Mouse (Mus musculus): ENCODE results near the gene Zfp821.
"Not testable (repeated sequence)": the region's sequence is repeated elsewhere in the genome, so short reads cannot be mapped to it uniquely, and the experiment has no call there.

Gene Zfp821

DNA sequence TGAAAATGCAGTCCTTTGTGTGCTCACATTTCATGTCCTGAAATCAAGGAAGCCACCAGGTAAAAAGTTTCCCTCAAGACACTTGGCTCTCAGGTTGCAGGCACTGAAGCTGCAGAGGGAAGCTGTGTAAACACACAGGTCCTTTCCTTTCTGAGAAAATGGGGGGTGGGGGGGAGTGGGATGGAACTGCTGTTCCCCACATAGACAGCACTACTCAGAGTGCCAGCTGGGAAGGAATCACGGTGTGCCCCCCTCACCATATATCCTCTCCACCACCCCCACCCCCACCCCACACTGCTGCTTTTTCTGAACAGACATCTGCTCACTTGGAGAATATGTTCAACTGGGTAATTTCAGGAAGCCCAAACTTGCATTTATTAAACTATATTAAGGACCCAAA is 7.2 kb downstream of the Zfp821 start:
- in situ Hi-C loops (cut with MboI, MseI): no loop called here

- in situ Hi-C loops (cut with MboI, MseI): no loop called here
Observed at GRCm38 (mm10) chr8:109714961-109715360, 9.6 kb downstream of the Zfp821 start.

- in situ Hi-C loops (cut with MboI, MseI): loop anchor here in 1 of 2 experiments (25.0 kb wide), 1 partner anchor 487 kb away; the partner anchor contains the start of gene Cmtr2
Observed at GRCm38 (mm10) chr8:109725106-109725505, 19.8 kb downstream of the Zfp821 start.

DNA sequence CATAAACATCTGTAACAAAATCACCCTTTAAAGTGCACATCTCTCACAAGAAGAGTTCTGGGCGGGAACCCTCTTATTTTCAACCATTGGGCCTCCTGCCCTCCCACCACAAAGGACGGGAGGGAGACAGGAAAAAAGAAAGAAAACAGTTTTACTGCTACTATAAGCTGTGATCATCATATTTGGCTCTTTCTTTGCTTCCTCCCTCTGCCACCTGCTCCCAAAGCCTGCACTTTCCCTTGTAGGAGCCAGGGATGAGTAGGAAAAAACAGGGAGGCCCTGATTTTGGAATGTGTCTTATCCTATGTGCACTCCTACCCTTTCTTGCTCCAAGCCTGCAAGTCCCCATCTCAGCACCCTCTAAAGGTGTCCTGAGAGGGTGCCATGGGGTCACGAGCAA is 25.7 kb downstream of the Zfp821 start:
- in situ Hi-C loops (cut with MboI, MseI): loop anchor here in 1 of 2 experiments (25.0 kb wide), 1 partner anchor 481 kb away; the partner anchor contains the start of gene Cmtr2

GRCm38 (mm10) chr8:109734018-109734417 is 28.7 kb downstream of the Zfp821 start:
- in situ Hi-C loops (cut with MboI, MseI): loop anchor here in 1 of 2 experiments (25.0 kb wide), 1 partner anchor 478 kb away; the partner anchor contains the start of gene Cmtr2

DNA sequence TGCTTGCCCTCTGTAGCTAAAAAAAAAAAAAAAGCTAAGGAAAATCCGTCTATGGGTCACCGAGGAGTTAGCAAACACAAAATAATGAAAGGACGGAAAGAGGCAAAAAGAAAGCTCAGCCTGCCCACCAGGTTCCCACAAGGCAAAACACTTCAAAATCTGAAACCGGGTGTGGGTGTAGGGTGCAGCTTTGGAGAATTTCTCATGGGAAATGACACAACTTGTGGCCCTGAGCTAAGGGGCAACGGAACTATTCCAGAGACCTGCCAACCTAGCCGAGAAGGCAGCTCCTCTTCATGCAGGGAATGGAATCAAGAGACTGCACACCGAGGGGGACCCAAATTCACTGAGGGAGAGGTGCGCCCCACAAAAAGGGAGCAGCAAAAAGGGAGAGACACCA is 31.5 kb downstream of the Zfp821 start:
- in situ Hi-C loops (cut with MboI, MseI): loop anchor here in 1 of 2 experiments (5.0 to 25.0 kb wide), 2 partner anchors 40 to 475 kb away; partner anchors contain the start of genes Ap1g1 and Cmtr2

- in situ Hi-C loops (cut with MboI, MseI): loop anchor here in 1 of 2 experiments (5.0 to 25.0 kb wide), 2 partner anchors 40 to 475 kb away; partner anchors contain the start of genes Ap1g1 and Cmtr2
Observed at GRCm38 (mm10) chr8:109737237-109738048, 32.1 kb downstream of the Zfp821 start, which contains the start of gene Atxn1l. Gene Atxn1l (minus strand): TSS chr8:109737739.

DNA sequence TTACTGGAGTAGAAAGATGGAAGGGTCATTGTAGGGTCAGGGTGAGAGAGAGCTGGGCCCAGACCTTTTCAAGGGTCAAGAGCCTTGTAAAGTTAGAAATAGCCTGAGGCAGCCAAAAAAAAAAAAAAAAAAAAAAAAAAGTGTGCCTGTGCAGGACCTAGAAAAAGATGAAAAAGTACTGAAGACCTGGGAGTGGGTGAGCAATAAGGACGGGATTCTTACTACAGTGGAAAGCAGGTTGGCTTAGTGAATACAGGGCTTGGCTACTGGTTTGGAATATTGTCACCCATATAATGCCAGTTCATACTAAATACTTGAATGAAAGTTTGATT is 32.7 kb downstream of the Zfp821 start:
- in situ Hi-C loops (cut with MboI, MseI): loop anchor here in 1 of 2 experiments (5.0 to 25.0 kb wide), 2 partner anchors 39 to 474 kb away; partner anchors contain the start of genes Ap1g1 and Cmtr2

- in situ Hi-C loops (cut with MboI, MseI): loop anchor here in 1 of 2 experiments (25.0 kb wide), 1 partner anchor 465 kb away; the partner anchor contains the start of gene Cmtr2
Observed at GRCm38 (mm10) chr8:109747468-109748199, 42.3 kb downstream of the Zfp821 start.

GRCm38 (mm10) chr8:109750274-109750673 is 44.9 kb downstream of the Zfp821 start:
- in situ Hi-C loops (cut with MboI, MseI): no loop called here

DNA sequence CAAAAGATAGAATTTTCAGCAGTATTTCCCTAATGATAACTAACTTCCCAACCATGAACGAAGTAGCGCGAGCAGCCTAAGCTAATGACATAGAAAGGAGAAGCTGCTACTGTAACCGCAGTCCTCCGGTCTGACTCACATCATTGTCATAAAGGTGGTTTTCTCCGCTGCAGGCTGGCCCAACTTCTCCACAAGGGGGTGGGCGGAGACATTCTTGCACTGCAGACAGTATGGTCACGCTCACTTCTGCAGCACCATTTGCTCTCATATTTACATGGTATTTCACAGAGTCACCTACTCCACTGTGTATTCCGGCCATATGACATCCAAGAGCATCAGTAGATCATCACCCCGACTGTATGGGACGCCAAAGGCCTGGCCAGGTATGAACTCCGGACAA is 45.4 kb downstream of the Zfp821 start:
- in situ Hi-C loops (cut with MboI, MseI): no loop called here

DNA sequence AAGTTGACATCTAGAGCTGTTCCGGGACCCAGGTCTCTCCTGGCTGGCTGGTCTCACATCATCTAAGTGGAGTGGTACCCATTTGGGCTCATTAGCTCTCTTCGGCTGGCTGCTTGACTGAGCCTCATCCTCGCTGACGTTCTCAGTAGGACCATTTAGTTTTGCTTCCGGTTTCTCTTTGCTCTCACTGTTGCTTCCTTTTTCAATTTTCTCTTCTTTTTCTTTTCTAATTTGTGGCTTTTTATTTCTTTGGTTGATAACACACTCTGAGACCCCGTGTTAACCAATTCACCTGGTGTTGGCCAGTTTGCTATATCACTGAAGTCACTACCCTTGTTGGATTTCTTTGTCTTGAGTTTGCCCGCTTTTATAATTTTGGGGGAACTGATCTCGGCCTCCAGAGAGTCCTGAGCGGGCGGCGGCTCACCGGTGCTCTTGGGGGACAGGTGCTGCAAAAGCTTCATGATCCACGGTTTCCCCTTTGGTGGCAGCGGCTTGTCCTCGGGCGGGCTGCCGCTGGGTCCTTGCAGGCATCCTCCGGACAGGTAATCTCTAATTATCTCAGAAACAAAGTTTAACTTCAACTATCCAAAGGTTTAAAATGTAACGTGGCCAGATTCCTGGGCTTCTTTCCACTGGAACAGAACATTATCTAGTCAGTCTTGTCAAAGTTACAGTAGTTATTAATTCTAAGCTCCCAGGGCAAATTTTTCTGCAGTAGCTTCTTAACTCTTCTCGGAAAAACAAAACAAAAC is 46.6 kb downstream of the Zfp821 start:
- in situ Hi-C loops (cut with MboI, MseI): no loop called here

GRCm38 (mm10) chr8:109754696-109755095 is 49.4 kb downstream of the Zfp821 start:
- in situ Hi-C loops (cut with MboI, MseI): no loop called here

GRCm38 (mm10) chr8:109755554-109755953 is 50.2 kb downstream of the Zfp821 start:
- in situ Hi-C loops (cut with MboI, MseI): not testable (repeated sequence)

DNA sequence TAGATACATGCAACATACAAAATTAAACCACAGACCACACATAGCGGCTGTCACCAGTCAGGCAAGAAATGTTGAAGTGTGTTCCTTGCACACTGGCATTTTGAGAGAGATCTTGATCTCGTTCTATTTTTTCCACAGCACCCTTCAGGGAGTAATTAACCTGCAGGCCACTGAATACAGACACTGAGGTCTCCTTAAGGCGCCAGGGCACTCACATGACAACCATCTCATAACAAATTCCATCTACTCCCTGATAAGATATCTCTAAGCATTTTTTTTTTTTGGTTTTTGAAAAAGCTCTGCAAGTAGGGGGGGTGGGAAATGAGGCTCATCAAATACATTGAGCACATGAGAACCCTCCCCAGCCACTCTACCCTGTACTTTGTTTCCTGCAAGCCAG is 51.5 kb downstream of the Zfp821 start:
- in situ Hi-C loops (cut with MboI, MseI): no loop called here

DNA sequence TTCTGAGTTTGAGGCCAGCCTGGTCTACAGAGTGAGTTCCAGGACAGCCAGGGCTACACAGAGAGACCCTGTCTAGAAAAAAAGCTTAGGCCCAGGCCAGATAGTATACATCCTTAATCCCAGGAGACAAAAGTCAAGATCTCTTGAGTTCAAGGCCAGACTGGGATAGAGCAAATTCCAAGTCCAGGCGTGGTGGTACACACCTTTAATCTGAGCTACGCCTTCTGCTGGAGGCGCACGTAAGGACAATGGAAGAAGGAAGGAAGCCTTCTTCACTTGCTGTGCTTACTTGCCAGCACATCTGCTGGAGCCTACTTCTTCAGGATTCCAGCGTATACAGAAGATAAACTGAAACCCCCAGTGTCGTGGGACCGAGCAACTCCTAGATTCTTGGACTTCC is 54.1 kb downstream of the Zfp821 start:
- in situ Hi-C loops (cut with MboI, MseI): no loop called here

- in situ Hi-C loops (cut with MboI, MseI): no loop called here
Observed at GRCm38 (mm10) chr8:109760221-109760620, 54.9 kb downstream of the Zfp821 start.

- in situ Hi-C loops (cut with MboI, MseI): no loop called here
Observed at GRCm38 (mm10) chr8:109764031-109764430, 58.7 kb downstream of the Zfp821 start.

DNA sequence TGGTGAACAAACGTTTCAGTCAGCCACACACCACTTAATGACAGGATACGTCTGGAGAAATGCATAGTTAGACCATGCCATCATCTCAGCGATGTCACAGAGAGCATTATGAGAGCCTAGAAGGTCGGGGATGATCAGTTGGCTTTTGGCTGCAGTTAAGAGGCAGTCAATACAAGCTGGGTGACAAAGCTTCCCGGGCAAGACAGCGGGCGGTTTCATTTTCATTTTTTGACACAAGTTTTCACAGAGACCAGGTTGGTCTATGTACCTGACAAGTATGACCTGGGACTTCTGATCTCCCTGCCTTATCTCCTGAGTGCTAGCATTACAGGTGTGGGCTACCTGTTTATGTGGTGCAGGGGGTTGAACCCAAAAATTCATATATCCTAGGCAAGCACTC is 60.7 kb downstream of the Zfp821 start:
- in situ Hi-C loops (cut with MboI, MseI): no loop called here

DNA sequence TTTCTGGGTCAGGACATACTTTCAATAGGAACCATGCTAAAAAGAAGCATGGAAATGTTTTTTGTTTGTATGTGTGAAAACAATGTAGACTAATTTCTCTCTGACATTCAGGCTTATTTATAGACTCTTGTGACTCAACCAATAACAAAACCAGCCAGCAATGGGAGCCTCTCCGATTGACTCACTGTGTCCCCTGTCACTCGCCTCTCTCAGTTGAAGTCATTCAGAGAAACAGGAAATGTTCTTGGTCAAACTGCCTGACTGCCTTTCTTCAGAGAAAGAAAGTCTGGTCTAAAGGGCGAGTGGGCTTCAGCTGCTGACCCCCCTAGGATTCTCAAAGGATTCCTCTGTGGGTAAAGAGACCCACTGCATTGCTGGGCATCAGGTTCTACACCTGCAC is 67.8 kb downstream of the Zfp821 start:
- in situ Hi-C loops (cut with MboI, MseI): loop anchor here in 1 of 2 experiments (10.0 kb wide), 1 partner anchor 1052 kb away; no protein-coding TSS in a partner anchor
